Mouse (Mus musculus): ENCODE data around the gene Adamts5. TPM values are rescaled to one million over a fixed set of nuclear protein-coding genes. Genes with fewer than 3 reads are reported as not detected.

Gene Adamts5
- polyA plus RNA-seq, 1 experiment from 2014 or later, result 1.6 TPM

GRCm38 (mm10) chr16:85898816-85899215, 2.8 kb downstream of the Adamts5 start:
- Histone ChIP-seq H3K27me3 (ENCODE audit: control insufficient read depth, insufficient read depth, low read length) (0 out of 2 replicates have a peak, but pooled peaks cover 7% of the 10 kb centered on the region), H3K9ac (replicated peaks; ENCODE audit: low read length) (no peak overlapping the region), H3K9me3 (ENCODE audit: control insufficient read depth, low read length) (no peaks in the 10 kb centered on the region), H3K36me3 (ENCODE audit: control insufficient read depth, insufficient read depth, low read length) (no peaks in the 10 kb centered on the region), H3K4me3 (replicated peaks; ENCODE audit: low read depth, low read length) (peak overlapping the region; percentile 64), H3K27ac (replicated peaks; ENCODE audit: low read depth, low read length) (no peak overlapping the region), H3K4me2 (ENCODE audit: low read length) (peak overlapping the region; percentile 99), H3K4me1 (ENCODE audit: control insufficient read depth, insufficient read depth, low read length) (no peaks in the 10 kb centered on the region)
- ATAC-seq (ENCODE audit: low FRiP score, low TSS enrichment), result no peak
- WGBS, result 91% methylated on average over 10 of the region's 10 CpGs
- no peak for DNase-seq

- WGBS, result 91% methylated on average over 4 of the region's 4 CpGs
- ATAC-seq (ENCODE audit: low FRiP score, low TSS enrichment), result no peak
Observed at GRCm38 (mm10) chr16:85898391-85898790, 3.2 kb downstream of the Adamts5 start.

GRCm38 (mm10) chr16:85897854-85898253, 3.8 kb downstream of the Adamts5 start:
- no peak for DNase-seq
- Histone ChIP-seq H3K4me1 (ENCODE audit: control insufficient read depth, insufficient read depth, low read length) (no peaks in the 10 kb centered on the region), H3K4me3 (replicated peaks; ENCODE audit: low read depth, low read length) (no peak overlapping the region), H3K9me3 (ENCODE audit: control insufficient read depth, low read length) (no peaks in the 10 kb centered on the region), H3K36me3 (ENCODE audit: control insufficient read depth, insufficient read depth, low read length) (no peaks in the 10 kb centered on the region), H3K27ac (replicated peaks; ENCODE audit: low read depth, low read length) (no peak overlapping the region), H3K4me2 (ENCODE audit: low read length) (no peak overlapping the region), H3K9ac (replicated peaks; ENCODE audit: low read length) (no peak overlapping the region), H3K27me3 (ENCODE audit: control insufficient read depth, insufficient read depth, low read length) (0 out of 2 replicates have a peak, but pooled peaks cover 7% of the 10 kb centered on the region)
- ATAC-seq (ENCODE audit: low FRiP score, low TSS enrichment), result no peak
- 93% methylated on average over 3 of the region's 3 CpGs for WGBS

More at GRCm38 (mm10) chr16:85898391-85898790, 3.2 kb downstream of the Adamts5 start:
- H3K4me3 ChIP-seq (replicated peaks; ENCODE audit: low read depth, low read length), result no peak overlapping the region
- H3K36me3 ChIP-seq (ENCODE audit: control insufficient read depth, insufficient read depth, low read length), result no peaks in the 10 kb centered on the region
- H3K9me3 ChIP-seq (ENCODE audit: control insufficient read depth, low read length), result no peaks in the 10 kb centered on the region
- no peaks in the 10 kb centered on the region for H3K4me1 ChIP-seq (ENCODE audit: control insufficient read depth, insufficient read depth, low read length)
- 0 out of 2 replicates have a peak, but pooled peaks cover 7% of the 10 kb centered on the region for H3K27me3 ChIP-seq (ENCODE audit: control insufficient read depth, insufficient read depth, low read length)
- no peak for DNase-seq
- H3K27ac ChIP-seq (replicated peaks; ENCODE audit: low read depth, low read length), result no peak overlapping the region
- no peak overlapping the region for H3K4me2 ChIP-seq (ENCODE audit: low read length)
- H3K9ac ChIP-seq (replicated peaks; ENCODE audit: low read length), result no peak overlapping the region

GRCm38 (mm10) chr16:85895948-85896347, 5.7 kb downstream of the Adamts5 start:
- WGBS, result 94% methylated on average over 4 of the region's 4 CpGs
- no peak overlapping the region for H3K4me2 ChIP-seq (ENCODE audit: low read length)
- H3K9me3 ChIP-seq (ENCODE audit: control insufficient read depth, low read length), result no peaks in the 10 kb centered on the region
- H3K36me3 ChIP-seq (ENCODE audit: control insufficient read depth, insufficient read depth, low read length), result no peaks in the 10 kb centered on the region
- no peaks in the 10 kb centered on the region for H3K4me1 ChIP-seq (ENCODE audit: control insufficient read depth, insufficient read depth, low read length)
- ATAC-seq (ENCODE audit: low FRiP score, low TSS enrichment) (no peak), DNase-seq (no peak)
- no peak overlapping the region for H3K4me3 ChIP-seq (replicated peaks; ENCODE audit: low read depth, low read length)
- no peak overlapping the region for H3K9ac ChIP-seq (replicated peaks; ENCODE audit: low read length)
- 0 out of 2 replicates have a peak, but pooled peaks cover 7% of the 10 kb centered on the region for H3K27me3 ChIP-seq (ENCODE audit: control insufficient read depth, insufficient read depth, low read length)
- no peak overlapping the region for H3K27ac ChIP-seq (replicated peaks; ENCODE audit: low read depth, low read length)

GRCm38 (mm10) chr16:85889778-85890177, 11.8 kb downstream of the Adamts5 start:
- H3K27me3 ChIP-seq (ENCODE audit: control insufficient read depth, insufficient read depth, low read length), result no peaks in the 10 kb centered on the region
- DNase-seq, result peak; percentile 53
- 71% methylated on average over 5 of the region's 5 CpGs for WGBS
- H3K4me3 ChIP-seq (replicated peaks; ENCODE audit: low read depth, low read length), result no peak overlapping the region
- no peaks in the 10 kb centered on the region for H3K9me3 ChIP-seq (ENCODE audit: control insufficient read depth, low read length)
- no peak overlapping the region for H3K27ac ChIP-seq (replicated peaks; ENCODE audit: low read depth, low read length)
- H3K4me1 ChIP-seq (ENCODE audit: control insufficient read depth, insufficient read depth, low read length), result no peaks in the 10 kb centered on the region
- H3K4me2 ChIP-seq (ENCODE audit: low read length), result no peak overlapping the region
- H3K9ac ChIP-seq (replicated peaks; ENCODE audit: low read length), result no peak overlapping the region
- no peak for ATAC-seq (ENCODE audit: low FRiP score, low TSS enrichment)
- H3K36me3 ChIP-seq (ENCODE audit: control insufficient read depth, insufficient read depth, low read length), result no peaks in the 10 kb centered on the region

- WGBS, result 63% methylated on average over 13 of the region's 13 CpGs
- Histone ChIP-seq H3K9me3 (ENCODE audit: control insufficient read depth, low read length) (no peaks in the 10 kb centered on the region), H3K4me2 (ENCODE audit: low read length) (no peak overlapping the region), H3K36me3 (ENCODE audit: control insufficient read depth, insufficient read depth, low read length) (no peaks in the 10 kb centered on the region), H3K27ac (replicated peaks; ENCODE audit: low read depth, low read length) (no peak overlapping the region), H3K4me3 (replicated peaks; ENCODE audit: low read depth, low read length) (no peak overlapping the region), H3K27me3 (ENCODE audit: control insufficient read depth, insufficient read depth, low read length) (no peaks in the 10 kb centered on the region), H3K4me1 (ENCODE audit: control insufficient read depth, insufficient read depth, low read length) (no peaks in the 10 kb centered on the region), H3K9ac (replicated peaks; ENCODE audit: low read length) (no peak overlapping the region)
- DNase-seq, result peak; percentile 53
- peak; percentile 72 for ATAC-seq (ENCODE audit: low FRiP score, low TSS enrichment)
Observed at GRCm38 (mm10) chr16:85887289-85888051, 14.2 kb downstream of the Adamts5 start.

GRCm38 (mm10) chr16:85879075-85879474, 22.6 kb downstream of the Adamts5 start:
- no peak for DNase-seq

GRCm38 (mm10) chr16:85874141-85874540, 27.5 kb downstream of the Adamts5 start:
- Histone ChIP-seq H3K36me3 (ENCODE audit: control insufficient read depth, insufficient read depth, low read length) (no peaks in the 10 kb centered on the region), H3K9ac (replicated peaks; ENCODE audit: low read length) (no peak overlapping the region), H3K9me3 (ENCODE audit: control insufficient read depth, low read length) (no peaks in the 10 kb centered on the region), H3K4me1 (ENCODE audit: control insufficient read depth, insufficient read depth, low read length) (no peaks in the 10 kb centered on the region), H3K4me3 (replicated peaks; ENCODE audit: low read depth, low read length) (no peak overlapping the region), H3K27me3 (ENCODE audit: control insufficient read depth, insufficient read depth, low read length) (no peaks in the 10 kb centered on the region), H3K4me2 (ENCODE audit: low read length) (no peak overlapping the region), H3K27ac (replicated peaks; ENCODE audit: low read depth, low read length) (no peak overlapping the region)
- WGBS, result 89% methylated on average over 3 of the region's 3 CpGs
- no peak for ATAC-seq (ENCODE audit: low FRiP score, low TSS enrichment)
- DNase-seq, result no peak

More at GRCm38 (mm10) chr16:85879075-85879474, 22.6 kb downstream of the Adamts5 start:
- Histone ChIP-seq H3K27me3 (ENCODE audit: control insufficient read depth, insufficient read depth, low read length) (no peaks in the 10 kb centered on the region), H3K4me1 (ENCODE audit: control insufficient read depth, insufficient read depth, low read length) (no peaks in the 10 kb centered on the region), H3K9ac (replicated peaks; ENCODE audit: low read length) (no peak overlapping the region), H3K9me3 (ENCODE audit: control insufficient read depth, low read length) (no peaks in the 10 kb centered on the region), H3K4me3 (replicated peaks; ENCODE audit: low read depth, low read length) (no peak overlapping the region), H3K4me2 (ENCODE audit: low read length) (no peak overlapping the region), H3K27ac (replicated peaks; ENCODE audit: low read depth, low read length) (no peak overlapping the region), H3K36me3 (ENCODE audit: control insufficient read depth, insufficient read depth, low read length) (no peaks in the 10 kb centered on the region)
- ATAC-seq (ENCODE audit: low FRiP score, low TSS enrichment), result no peak
- 84% methylated on average over 7 of the region's 7 CpGs for WGBS

GRCm38 (mm10) chr16:85871971-85872370, 29.7 kb downstream of the Adamts5 start:
- ATAC-seq (ENCODE audit: low FRiP score, low TSS enrichment), result no peak
- Histone ChIP-seq H3K4me3 (replicated peaks; ENCODE audit: low read depth, low read length) (no peak overlapping the region), H3K4me1 (ENCODE audit: control insufficient read depth, insufficient read depth, low read length) (no peaks in the 10 kb centered on the region), H3K27me3 (ENCODE audit: control insufficient read depth, insufficient read depth, low read length) (no peaks in the 10 kb centered on the region), H3K9me3 (ENCODE audit: control insufficient read depth, low read length) (no peaks in the 10 kb centered on the region), H3K4me2 (ENCODE audit: low read length) (no peak overlapping the region), H3K36me3 (ENCODE audit: control insufficient read depth, insufficient read depth, low read length) (no peaks in the 10 kb centered on the region), H3K27ac (replicated peaks; ENCODE audit: low read depth, low read length) (no peak overlapping the region), H3K9ac (replicated peaks; ENCODE audit: low read length) (no peak overlapping the region)
- WGBS, result 91% methylated on average over 2 of the region's 2 CpGs
- no peak for DNase-seq

All from midbrain, embryonic 14.5 days (tissue).